Mouse (Mus musculus) urinary bladder, postnatal 10 days (tissue): ENCODE measurements around the gene Parp4.
A peak's percentile ranks its signal among the peaks of the same experiment; 100 is the strongest.

Experiments
- DNase-seq: peaks from one replicate; pipeline ENCODE4 v3.0.0; 2022; ENCODE audit warnings: low spot score

Parp4 gene

DNA sequence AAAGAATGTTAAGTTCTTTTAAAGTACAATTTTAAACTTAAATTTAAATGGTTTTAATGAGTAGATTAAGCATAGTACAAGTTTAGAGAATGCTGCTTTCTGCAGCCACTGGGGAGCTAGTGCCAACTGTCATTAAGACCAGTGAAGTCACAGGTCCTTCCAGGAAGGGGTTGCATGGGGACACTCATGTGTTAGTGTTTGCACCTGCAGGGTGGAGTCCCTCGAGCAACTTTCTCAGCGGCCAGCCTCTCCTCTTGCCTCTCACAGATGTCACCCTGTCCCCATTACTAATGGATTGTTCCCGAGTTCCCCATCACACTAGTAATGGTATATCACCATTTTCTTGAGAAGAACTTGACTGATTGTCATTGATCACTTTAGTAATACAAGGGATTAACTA is 37.8 kb downstream of the Parp4 start:
- no peak for DNase-seq

DNA sequence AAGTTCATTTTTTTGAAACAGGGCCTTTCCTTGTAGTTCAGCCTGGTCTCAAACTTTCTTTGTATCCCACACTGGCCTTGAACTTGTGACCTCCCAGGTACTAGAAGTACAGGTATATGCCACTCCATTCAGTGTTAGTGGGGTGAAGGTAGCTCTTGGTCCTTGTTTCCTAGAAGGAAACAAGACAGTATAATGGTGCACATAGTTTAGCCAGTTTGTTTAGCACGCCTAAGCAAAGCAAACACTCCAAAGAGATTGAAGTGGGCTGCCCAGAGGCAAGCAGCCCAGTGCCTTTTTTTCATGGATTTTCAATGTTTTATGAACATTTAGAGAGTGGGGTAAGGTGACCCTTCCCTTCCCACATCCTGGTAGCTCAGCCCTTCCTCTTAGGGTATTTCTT is 42.1 kb downstream of the Parp4 start:
- DNase-seq = no peak

DNA sequence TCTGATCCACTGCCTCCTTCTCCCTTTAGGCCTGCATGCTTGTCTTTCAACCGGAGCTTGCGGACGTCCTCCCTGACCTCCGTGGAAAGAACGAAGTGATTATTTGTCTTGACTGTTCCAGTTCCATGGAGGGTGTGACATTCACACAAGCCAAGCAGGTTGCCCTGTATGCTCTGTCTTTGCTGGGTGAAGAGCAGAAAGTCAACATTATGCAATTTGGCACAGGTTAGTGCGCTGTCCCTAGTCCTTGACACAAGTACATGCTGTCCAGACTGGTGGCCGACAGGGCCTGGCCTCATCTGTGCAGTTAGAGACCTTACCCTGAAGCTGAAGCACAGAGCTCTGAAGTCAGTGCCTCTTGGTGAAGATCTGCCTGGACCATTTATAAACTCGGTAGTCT is 45.0 kb downstream of the Parp4 start:
- DNase-seq = no peak

DNA sequence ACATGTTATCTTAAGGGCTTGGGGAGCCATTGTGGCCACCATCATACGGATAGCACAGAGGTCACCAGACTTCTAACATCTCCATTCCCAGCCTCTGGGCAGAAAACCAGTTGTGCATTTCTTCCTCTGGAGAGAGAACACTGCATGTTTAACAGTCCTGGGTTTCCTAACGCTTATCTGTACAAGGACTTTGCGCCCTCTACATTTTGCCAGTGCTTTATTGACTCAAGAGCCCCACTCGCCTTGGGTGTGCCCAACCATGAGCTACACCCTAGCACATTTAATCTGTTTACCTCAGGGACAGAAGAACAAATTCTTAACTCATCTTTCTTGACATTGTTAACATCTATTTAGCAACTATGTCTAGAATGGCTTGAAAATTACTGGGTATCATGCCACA is 50.8 kb downstream of the Parp4 start:
- no peak for DNase-seq

DNA sequence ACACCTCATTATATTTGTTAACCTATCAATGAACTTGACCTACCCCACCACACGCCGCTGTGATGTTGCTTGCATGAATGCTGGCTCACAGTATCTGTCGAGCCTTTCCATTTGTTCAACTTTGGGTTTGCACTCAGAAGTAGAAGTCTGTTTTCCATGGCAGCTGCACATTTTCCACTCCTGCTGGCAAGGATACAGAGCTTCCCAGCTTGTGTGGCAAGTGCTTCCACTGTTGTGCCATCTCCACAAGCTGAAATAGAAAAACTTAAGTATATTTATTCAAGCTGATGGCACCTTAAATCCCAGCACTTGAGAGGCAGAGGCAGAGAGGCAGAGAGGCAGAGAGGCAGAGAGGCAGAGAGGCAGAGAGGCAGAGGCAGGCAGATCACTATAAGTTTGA is 52.9 kb downstream of the Parp4 start:
- DNase-seq = no peak

DNA sequence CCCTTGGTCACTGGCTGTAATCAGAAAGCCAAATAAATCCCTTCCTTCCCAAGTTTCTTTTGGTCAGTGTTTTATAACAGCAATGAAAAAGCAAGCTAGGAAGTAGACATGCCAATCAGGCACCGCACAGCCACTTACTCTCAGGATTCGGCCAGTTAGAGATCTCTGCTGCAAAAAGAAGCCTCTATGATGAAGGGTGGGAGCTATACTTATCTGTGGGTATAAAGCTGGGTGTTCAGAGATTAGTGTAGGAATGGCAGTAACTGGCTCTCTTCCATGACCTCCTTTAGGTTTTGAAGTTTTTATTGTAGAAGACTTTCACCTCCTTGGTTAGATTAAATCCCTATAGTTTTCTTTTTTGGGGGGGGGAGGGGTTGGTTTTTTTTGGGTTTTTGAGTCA is 55.7 kb downstream of the Parp4 start:
- DNase-seq = no peak

DNA sequence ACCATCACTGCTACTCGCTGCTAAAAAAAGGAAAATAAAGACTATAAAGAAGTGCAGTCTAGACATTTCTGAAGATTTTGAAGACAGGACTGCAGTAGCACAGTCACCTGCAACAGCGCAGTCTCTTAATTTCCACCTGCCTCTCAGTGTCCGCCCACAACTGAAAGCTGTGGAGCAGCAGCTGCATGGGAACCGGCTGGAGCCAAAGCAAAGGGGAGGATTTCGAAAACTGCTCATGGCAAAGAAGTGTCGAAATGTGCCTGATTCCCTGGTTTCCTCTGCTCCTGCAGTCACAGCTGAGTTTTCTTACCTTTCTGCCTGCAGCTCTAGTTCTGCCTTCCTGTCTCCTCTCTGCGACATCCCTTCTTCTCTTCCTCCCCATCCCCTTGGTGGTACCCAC is 71.8 kb downstream of the Parp4 start:
- DNase-seq = no peak

DNA sequence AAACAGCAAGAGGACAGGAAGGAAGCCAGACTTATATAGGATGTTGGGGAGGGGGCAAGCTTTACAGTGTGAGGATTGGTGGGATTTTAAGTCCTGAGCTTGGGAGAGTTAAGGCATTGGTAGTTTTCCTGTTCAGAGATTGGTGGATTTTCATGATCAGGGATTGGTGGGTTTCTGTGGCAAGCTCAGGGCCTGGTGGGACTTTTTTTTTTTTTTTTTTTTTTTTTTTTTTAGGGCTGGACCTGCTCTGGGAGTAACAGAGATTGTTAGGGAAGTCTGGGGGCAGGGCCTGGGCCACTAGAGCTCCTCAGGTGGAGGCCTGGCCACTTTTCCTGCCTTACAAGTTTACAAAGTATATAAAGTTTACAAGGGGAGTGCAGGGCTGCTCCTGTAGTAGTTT is 74.0 kb downstream of the Parp4 start:
- no peak for DNase-seq

DNA sequence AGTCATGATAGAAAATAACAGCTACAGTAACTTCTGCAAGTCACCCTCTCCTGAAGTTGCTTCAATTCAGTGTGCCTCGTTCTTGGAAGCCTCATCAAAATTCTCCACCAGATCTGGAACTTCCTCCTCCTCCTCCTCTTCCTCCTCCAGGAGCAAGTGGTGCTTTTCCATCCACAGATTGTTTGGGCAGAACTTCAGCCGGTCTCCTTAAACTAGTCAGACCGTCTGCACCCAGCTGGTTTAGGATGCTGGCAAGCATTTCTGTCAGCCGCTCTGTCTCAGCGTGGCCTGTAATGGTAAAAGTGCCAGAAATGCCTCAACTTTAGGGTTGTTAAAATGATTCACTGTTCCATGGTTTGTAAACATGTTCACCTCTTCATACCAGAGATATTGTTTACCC is 90.2 kb downstream of the Parp4 start:
- no peak for DNase-seq

DNA sequence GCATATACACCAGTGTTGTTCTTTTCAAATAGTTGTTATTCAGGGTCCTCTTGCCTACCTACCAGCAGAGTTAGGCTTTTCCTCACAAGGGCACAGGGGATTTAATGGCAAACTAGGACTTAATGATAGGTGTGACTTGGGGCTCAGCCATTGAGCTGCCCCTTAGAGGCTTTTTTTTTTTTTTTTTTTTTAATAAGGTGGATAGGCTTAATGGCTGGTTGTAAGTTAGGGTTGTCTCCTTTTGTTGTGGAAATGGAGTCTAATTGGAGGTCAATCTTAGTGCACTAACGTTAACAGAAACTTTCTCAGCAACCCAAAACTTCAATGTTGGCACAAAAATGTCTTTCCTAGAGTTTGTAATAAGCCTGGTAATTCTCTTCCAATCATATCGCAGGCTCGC is 91.5 kb downstream of the Parp4 start:
- DNase-seq = no peak

DNA sequence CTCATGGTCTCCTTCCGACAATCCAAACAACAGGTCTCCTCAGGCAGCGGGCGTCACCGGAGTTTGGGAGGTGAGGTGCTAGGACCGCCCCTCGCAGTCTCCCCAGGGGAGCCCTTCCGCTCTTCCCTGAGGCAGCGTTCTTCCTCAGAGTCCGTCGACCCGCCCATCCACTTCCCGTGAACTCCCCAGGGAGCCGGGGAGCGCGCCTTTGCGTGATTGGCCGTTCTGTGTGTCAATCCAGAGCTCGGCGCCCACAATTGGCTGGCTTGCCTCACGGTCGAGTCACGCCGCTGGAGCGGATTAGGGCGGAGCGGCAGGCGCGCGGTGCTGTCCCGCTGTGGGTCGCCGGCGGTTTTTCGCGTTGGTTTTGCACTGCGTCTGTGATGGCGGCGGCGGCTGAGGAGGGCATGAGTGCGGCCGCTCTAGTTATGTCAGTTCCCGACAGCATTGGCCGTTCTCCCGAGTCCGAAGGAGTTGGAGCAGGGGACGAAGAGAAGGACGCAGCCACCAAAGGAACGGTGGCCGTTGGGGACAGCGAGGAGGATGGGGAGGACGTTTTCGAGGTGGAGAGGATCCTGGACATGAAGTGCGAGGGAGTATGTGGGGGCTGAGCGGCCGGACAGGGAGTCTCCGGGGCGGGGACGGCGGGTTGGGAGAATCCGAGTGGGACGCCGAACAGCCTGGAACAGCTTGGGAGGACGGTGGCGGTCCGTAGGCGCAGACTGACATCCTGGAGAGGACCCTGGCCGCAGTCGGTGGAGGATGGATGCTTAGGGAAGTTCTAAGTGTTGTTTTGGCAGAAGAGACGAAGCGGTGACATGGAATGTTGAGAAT is 92.8 kb downstream of the Parp4 start, which contains the start of gene Mphosph8:
Gene Mphosph8 (plus strand): TSS at position 280 of the 834 bp plus-strand sequence.
- peak; percentile 97 for DNase-seq

DNA sequence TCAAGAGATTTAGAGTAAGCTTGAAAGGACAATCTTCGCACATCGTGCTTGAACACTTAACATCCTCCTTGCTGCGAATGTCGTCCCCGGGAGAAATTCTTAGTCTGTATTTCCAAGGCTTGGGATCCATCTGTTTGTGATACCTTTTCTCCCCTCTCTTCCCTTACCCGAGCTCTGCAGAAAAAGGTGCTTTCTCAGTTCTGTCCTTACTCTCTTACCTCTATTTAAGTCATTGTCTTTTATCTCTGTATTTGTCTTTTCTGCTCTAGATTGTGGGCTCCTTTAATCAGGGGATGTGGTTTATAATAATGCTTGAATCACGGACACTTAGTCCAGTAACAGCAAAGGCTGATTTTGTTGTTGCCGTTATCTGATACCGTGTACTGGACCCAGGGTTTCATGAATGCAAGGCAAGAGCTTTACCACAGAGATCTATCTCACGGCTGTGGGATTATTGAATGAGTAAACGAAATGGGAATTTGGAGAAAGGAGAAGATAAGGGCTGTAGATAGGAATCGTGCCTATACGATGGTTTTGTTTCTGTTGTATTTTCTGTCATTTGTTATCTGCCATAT is 93.7 kb downstream of the Parp4 start:
- no peak for DNase-seq

DNA sequence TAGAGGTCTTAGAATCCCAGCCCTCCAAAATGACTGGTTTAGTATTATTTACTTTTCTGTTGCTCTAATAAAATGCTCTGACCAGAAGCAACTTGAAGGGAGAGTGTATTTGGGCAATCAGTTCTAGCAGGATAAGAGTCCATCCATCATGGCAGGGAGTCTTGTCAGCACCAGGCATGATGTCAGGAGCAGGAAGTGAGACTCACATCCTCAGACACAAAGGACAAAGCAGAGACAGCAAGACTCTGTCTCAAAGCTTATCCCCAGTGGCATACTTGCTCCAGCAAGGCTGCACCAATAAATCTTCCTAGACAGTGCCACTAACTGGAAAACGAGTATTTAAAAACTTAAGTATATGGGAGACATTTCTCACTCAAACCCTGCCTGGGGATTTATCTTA is 110.0 kb downstream of the Parp4 start:
- no peak for DNase-seq

DNA sequence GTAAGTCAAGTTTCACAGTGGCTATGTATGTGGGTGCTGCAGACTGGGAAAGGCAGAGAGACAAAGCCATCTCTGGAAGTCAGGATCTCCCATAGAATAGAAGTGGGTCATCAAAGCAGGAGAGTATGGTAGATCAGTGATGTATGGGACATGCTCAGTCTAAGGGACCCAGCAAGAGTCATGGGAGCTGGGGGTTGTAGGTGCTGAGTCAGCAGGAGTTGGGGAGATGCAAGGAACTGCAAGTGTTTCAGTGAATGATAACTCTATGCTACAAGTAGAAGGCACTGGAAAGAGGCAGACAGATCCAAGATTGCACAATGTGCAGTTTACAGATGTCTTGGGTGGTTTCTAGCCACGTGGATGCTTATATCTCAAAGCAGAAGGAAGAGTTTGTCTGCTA is 113.7 kb downstream of the Parp4 start:
- no peak for DNase-seq

DNA sequence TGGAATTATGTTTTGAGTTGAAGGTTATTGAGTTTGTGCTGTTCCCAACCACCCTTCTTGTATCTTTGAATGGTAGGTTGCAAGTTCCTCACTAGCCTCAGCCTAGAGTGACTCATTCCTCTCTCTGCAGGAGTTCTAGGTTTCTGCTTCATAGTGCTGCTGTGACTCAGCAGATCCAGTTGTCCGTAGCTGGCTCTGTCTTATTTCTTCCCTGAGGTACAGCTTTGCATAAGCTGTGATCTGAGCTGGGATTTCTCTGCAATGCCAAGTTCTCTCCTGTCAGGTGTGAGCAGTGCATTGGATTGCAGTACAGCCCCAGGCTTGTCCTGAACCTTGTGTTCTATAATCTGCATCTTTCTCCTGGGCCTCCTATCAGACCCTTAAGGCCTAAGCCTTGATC is 114.3 kb downstream of the Parp4 start:
- no peak for DNase-seq

DNA sequence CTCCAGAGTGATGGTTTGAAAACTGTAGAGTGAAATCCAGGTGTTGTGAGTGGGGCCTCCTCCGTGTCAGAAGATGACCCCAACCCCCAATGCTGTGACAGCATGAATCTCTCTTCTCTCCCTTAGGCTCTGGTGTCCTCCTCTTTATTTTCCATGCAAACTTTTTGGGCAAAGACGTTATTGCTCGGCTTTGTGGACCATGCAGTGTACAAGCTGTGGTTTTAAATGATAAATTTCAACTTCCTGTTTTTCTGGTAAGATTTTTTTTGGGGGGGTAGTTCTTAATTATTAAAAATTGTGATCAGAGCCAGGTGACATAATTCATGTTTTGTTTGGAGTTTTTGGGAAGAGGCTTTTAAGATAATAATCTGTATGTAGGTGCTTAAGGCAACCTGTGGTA is 120.1 kb downstream of the Parp4 start:
- DNase-seq = no peak

DNA sequence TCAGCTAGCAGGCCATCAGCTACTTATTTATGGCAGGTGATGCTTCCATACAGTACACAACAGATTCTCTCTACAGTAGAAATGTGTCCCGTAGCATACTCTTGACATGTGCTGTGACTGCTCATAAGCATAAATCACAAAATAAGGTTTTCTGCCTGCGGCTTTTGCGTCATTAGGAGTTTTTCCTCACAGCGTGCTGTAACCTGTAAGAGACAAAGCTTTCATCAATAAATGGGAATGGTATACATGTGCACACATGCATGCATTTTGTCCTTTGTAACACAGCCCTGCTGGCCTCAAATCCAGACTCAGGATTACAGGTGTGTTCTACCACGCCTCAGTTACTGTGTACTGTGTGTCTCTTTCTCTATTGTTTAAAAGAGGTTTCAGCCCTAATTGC is 122.4 kb downstream of the Parp4 start:
- no peak for DNase-seq

DNA sequence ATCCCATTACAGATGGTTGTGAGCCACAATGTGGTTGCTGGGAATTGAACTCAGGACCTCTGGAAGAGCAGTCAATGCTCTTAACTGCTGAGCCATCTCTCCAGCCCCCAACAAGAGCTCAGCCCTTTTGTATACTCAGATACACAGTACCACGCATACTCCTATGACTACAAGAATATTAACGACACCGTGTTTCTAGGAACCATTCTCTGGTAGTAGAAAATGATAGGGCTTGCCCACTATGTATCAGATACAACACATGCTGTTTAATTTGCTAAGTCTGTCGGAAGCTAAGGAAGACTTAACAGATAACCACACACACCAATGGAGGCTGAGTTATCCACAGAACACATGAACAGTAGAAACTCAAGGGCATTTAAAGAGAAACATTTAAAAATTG is 127.2 kb downstream of the Parp4 start:
- no peak for DNase-seq

DNA sequence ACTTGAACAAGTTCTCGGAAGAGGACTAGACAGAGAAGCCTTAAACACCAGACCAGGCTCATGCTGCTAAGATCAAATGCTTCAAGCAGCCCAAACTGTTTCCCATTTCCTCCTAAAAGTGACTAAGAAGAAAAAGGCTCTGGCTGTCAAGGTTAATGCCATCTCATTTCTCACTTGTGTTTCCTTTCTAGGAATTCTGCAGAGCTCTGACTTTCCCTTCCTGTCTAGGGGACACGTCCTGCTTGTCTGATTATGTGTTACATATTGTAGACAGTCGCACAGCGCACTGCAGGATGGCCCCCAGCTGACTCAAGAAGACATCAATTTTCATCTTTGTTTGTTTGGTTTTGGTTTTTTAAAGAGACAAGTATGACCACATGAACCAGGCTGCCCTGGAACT is 130.3 kb downstream of the Parp4 start:
- no peak for DNase-seq
